Mouse (Mus musculus) olfactory bulb, adult 2 months (tissue): Measurements from ENCODE around the gene Psmc2. TPM values are rescaled to one million over a fixed set of nuclear protein-coding genes. Genes with fewer than 3 reads are reported as not detected.

ENCODE experiments used
- H3K27ac ChIP-seq: fragments of 200-500 bp; 2 replicates; pipeline ENCODE4 v1.5.1; 2012; ENCODE audit warnings: low read depth, low read length; ENCODE audit not compliant: insufficient read depth
- H3K4me1 ChIP-seq: fragments of 200-500 bp; 2 replicates; pipeline ENCODE4 v1.6.1; 2012; ENCODE audit warnings: low read length; ENCODE audit not compliant: control insufficient read depth, insufficient read depth
- H3K4me3 ChIP-seq: fragments of 200-500 bp; 2 replicates; pipeline ENCODE4 v1.5.1; 2012; ENCODE audit warnings: mild to moderate bottlenecking, low read depth, low read length, moderate library complexity; ENCODE audit not compliant: insufficient read depth
- CTCF ChIP-seq: fragments of 200-500 bp; IDR thresholded peaks from 2 replicates; pipeline ENCODE4 v1.5.1; 2012; ENCODE audit warnings: low read depth, mild to moderate bottlenecking, low read length, moderate library complexity; ENCODE audit not compliant: insufficient read depth
- POLR2A ChIP-seq: fragments of 200-500 bp; IDR thresholded peaks from 2 replicates; pipeline ENCODE4 v1.6.1; 2012; ENCODE audit warnings: mild to moderate bottlenecking, low read depth, low read length, moderate library complexity; ENCODE audit not compliant: insufficient read depth
- WGBS: fragments of 180-500 bp; shearing (Covaris S2); methylation state at CpG from one replicate; pipeline ENCODE4 v1.1.7; 2018; 5-methylcytosine and 5-hydroxymethylcytosine counted together
- polyA plus RNA-seq: library from polyadenylated mRNA; stranded (reverse); fragments of >200 nt; gene quantifications from 2 replicates; pipeline ENCODE4 v1.2.4, GENCODE M21; 2012; ENCODE audit warnings: low replicate concordance; ENCODE audit not compliant: missing spikeins, insufficient read depth, insufficient read length

Psmc2 gene
- polyA plus RNA-seq, 1 experiment = not detected

DNA sequence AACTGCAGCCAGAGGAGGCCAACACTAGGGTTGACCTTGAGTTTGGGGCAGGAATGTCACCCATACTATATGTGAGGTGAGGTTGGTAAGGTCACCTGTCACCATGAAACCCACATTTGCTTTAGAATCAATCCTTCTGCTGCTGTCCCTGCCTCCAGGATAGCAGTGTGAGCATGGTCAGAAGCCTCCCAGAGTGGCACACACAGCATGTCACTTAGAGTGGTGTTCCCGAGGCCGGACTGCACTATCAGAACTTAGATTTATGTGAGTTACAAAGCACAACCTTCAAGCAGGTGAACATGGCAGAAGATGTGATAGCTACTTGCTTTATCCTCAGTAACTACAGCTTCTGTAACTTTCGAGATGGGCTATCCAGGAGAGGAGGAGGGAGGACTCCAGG, 46.7 kb downstream of the Psmc2 start:
- H3K27ac ChIP-seq = no peak overlapping the region
- WGBS = 85% methylated on average over 3 of the region's 3 CpGs
- H3K4me3 ChIP-seq = no peak overlapping the region
- H3K4me1 ChIP-seq = no peaks in the 10 kb centered on the region
- TF ChIP-seq POLR2A = no peak

DNA sequence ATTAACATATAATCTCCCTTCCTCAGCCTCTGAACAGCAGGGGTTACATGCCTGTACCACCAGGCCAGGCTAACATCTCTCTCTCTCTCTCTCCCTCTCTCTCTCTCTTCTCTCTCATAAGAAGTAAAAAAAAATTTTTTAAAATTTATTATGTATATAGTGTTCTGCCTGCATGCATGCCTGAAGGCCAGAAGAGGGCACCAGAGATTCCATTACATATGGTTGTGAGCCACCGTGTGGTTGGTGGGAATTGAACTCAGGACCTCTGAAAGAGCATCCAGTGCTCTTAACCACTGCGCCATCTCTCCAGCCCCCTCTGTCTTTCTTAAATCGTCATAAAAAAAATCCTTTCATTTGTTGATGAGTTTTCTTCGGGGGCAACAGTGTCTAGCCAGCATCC, 59.6 kb downstream of the Psmc2 start:
- TF ChIP-seq CTCF (no peak), POLR2A (no peak)
- no peaks in the 10 kb centered on the region for H3K4me1 ChIP-seq
- WGBS = 73% methylated on average over 4 of the region's 4 CpGs
- no peak overlapping the region for H3K4me3 ChIP-seq
- no peak overlapping the region for H3K27ac ChIP-seq

DNA sequence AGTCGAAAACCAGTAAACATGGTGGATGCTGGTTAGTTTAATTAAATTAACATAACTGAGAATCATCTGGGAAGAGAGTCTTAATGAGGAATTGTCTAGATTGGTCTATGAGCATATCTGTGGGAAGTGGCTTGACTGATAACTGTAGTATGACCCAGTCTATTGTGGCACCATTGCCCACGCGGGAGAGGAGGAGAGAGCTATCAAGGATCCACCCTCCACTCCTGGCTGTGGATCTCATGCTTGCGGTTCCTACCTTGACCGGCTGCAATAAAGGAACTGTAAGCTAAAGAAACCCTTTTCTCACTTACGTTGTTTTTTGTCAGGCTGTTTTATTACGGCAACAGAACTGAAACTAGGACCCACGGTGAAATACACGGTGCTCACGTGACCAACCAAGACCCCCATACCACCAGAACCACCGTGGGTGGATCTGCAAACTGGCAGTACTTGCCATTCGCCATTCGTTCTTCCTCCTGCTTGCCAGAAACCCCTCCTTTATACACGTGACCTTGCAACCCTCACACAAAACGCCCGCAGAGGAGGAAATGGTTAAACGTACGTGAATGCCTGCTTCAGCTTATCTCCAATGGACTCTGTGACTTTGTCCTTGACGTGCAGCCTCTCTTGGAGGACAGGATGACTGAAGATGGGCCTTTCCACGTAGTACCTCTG, 61.7 kb downstream of the Psmc2 start:
- 90% methylated on average over 20 of the region's 20 CpGs for WGBS
- H3K4me1 ChIP-seq = 0 out of 2 replicates have a peak, but pooled peaks cover 2% of the 10 kb centered on the region
- H3K27ac ChIP-seq = no peak overlapping the region
- H3K4me3 ChIP-seq = no peak overlapping the region
- TF ChIP-seq POLR2A (no peak), CTCF (no peak)

DNA sequence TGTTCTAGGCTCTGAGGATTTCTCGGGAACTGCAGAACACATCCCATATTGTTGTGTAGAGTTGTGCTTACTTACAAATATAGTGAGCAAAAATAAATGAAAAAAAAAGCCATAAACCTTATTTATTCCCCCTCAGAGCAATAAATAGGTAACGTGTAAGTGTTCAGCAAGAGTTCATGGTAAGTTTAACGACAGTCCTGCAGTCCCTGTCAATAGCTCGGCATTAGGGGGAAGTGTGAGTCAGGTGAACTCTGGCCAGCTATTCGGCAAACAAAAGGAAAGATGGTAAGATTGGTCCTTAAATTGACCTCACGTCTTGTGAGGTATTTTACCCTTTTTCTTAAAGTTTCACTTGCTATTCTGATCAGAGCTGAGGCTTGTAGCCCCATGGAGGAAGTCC, 62.4 kb downstream of the Psmc2 start:
- TF ChIP-seq CTCF = no peak
- TF ChIP-seq POLR2A = no peak

GRCm38 (mm10) chr5:21851679-21852340, 66.7 kb downstream of the Psmc2 start:
- H3K4me1 ChIP-seq = 0 out of 2 replicates have a peak, but pooled peaks cover 2% of the 10 kb centered on the region
- TF ChIP-seq CTCF = no peak
- TF ChIP-seq POLR2A = no peak
- H3K4me3 ChIP-seq = no peak overlapping the region
- 25% methylated on average over 10 of the region's 10 CpGs for WGBS
- H3K27ac ChIP-seq = no peak overlapping the region

More for the DNA sequence above, 62.4 kb downstream of the Psmc2 start:
- H3K27ac ChIP-seq = no peak overlapping the region
- WGBS = 88% methylated on average over 6 of the region's 6 CpGs
- 0 out of 2 replicates have a peak, but pooled peaks cover 2% of the 10 kb centered on the region for H3K4me1 ChIP-seq
- H3K4me3 ChIP-seq = no peak overlapping the region

Other genes with a start within 250 kb of the Psmc2 start
- not detected in 2 replicates for gene Lrrc17, start 241.7 kb upstream of the Psmc2 start, polyA plus RNA-seq
- gene Fbxl13, start 139.6 kb upstream of the Psmc2 start, polyA plus RNA-seq = not detected in 2 replicates
- not detected in 2 replicates for gene Armc10, start 139.5 kb upstream of the Psmc2 start, polyA plus RNA-seq
- gene Napepld, start 83.9 kb upstream of the Psmc2 start, polyA plus RNA-seq = not detected in 2 replicates
- gene Pmpcb, start 48.1 kb upstream of the Psmc2 start, polyA plus RNA-seq = not detected in 2 replicates
- not detected in 2 replicates for gene Dnajc2, start within 50 bp of the Psmc2 start, polyA plus RNA-seq
- gene Slc26a5, start 80.3 kb downstream of the Psmc2 start, polyA plus RNA-seq = not detected in 2 replicates